Mouse (Mus musculus): ENCODE measurements at regions not wholly inside any gene's neighbourhood (a gene's known extent, or its start where the extent isn't known, plus 50 kb on each side); places are given as distances from the start of the nearest gene placed in this dataset.

DNA sequence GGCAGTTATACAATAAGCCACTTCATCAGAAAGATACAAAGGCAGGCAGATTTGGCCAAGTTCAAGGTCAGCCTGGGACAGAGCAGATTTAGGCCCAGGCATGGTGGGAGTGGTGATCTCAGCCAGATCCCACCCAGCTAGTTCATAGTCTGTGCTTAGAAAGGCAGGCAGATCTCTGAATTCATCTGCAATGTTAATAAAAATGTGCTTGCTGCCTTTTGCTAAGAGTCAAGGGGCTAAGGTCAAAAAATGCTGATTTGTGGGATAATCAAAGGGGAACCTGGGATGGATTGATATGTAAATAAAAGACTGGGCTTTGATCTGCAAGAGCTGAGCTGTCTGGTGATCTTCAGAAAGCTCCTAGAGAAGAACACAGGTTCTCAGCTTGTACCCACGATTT, 109.2 kb upstream of the Creb1 start:
- H3K36me3 ChIP-seq (ENCODE audit: control insufficient read depth, insufficient read depth, low read length) = no peaks in the 10 kb centered on the region
- H3K27ac ChIP-seq (ENCODE audit: low read depth, low read length) = no peak overlapping the region
- no peak for ATAC-seq (replicated peaks; ENCODE audit: insufficient number of reproducible peaks, low FRiP score, low TSS enrichment)
- H3K9me3 ChIP-seq (replicated peaks; ENCODE audit: control insufficient read depth, low read length) = no peaks in the 10 kb centered on the region
- H3K27me3 ChIP-seq (ENCODE audit: control insufficient read depth, insufficient read depth, low read length) = no peaks in the 10 kb centered on the region
- H3K9ac ChIP-seq (ENCODE audit: low read depth, low read length) = no peak overlapping the region
- H3K4me1 ChIP-seq (ENCODE audit: control insufficient read depth, insufficient read depth, low read length) = no peaks in the 10 kb centered on the region
- 54% methylated on average over 1 of the region's 1 CpGs for WGBS (ENCODE audit: insufficient replicate concordance)
- no peak overlapping the region for H3K4me3 ChIP-seq (ENCODE audit: low read depth, low read length)
- H3K4me2 ChIP-seq = no peak overlapping the region

DNA sequence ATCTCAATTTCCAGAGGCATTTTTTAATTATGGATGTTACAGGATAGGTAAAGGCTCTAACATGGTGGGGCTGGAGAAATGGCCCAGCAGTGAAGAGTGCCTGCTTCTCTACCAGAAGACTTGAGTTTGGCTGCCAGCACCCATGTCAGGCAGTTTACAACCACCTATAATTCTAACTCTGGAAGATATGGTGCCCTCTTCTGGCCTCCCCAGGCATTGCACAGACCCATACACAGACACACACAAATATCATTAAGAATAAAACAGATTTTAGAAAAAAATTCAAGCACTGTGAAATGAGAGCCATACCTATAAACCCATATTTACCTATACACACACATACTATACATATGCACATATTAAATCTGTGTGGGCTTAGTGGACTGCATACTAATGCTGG, 113.9 kb upstream of the Creb1 start:
- ATAC-seq (replicated peaks; ENCODE audit: insufficient number of reproducible peaks, low FRiP score, low TSS enrichment) = no peak
- no peaks in the 10 kb centered on the region for H3K36me3 ChIP-seq (ENCODE audit: control insufficient read depth, insufficient read depth, low read length)
- H3K4me3 ChIP-seq (ENCODE audit: low read depth, low read length) = no peak overlapping the region
- no peak overlapping the region for H3K9ac ChIP-seq (ENCODE audit: low read depth, low read length)
- no peaks in the 10 kb centered on the region for H3K4me1 ChIP-seq (ENCODE audit: control insufficient read depth, insufficient read depth, low read length)
- no peaks in the 10 kb centered on the region for H3K9me3 ChIP-seq (replicated peaks; ENCODE audit: control insufficient read depth, low read length)
- no peak overlapping the region for H3K4me2 ChIP-seq
- H3K27me3 ChIP-seq (ENCODE audit: control insufficient read depth, insufficient read depth, low read length) = no peaks in the 10 kb centered on the region
- H3K27ac ChIP-seq (ENCODE audit: low read depth, low read length) = no peak overlapping the region

DNA sequence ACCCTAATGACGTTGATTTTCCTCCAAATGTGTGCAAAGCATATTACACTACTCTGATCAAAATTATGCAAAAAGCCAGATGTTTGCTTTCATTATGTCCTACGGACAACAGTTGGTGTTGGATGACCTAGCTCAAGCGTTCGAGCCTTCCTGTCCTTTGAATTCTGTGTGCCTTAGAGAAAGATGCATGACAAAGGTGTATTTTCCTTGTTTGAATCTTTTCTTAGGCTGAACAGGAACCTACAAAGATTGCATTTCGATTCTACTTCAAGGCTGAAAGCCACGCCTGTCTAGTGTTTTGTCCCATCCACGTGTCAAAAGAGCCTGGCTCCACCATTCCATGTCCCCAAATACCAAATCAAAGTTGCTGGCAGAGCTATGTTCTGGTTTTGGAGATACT, 116.5 kb upstream of the Creb1 start:
- H3K9ac ChIP-seq (ENCODE audit: low read depth, low read length) = no peak overlapping the region
- H3K4me2 ChIP-seq = no peak overlapping the region
- 75% methylated on average over 7 of the region's 7 CpGs for WGBS (ENCODE audit: insufficient replicate concordance)
- no peaks in the 10 kb centered on the region for H3K4me1 ChIP-seq (ENCODE audit: control insufficient read depth, insufficient read depth, low read length)
- no peak overlapping the region for H3K4me3 ChIP-seq (ENCODE audit: low read depth, low read length)
- no peaks in the 10 kb centered on the region for H3K27me3 ChIP-seq (ENCODE audit: control insufficient read depth, insufficient read depth, low read length)
- no peak overlapping the region for H3K27ac ChIP-seq (ENCODE audit: low read depth, low read length)
- ATAC-seq (replicated peaks; ENCODE audit: insufficient number of reproducible peaks, low FRiP score, low TSS enrichment) = no peak
- no peaks in the 10 kb centered on the region for H3K9me3 ChIP-seq (replicated peaks; ENCODE audit: control insufficient read depth, low read length)
- no peaks in the 10 kb centered on the region for H3K36me3 ChIP-seq (ENCODE audit: control insufficient read depth, insufficient read depth, low read length)

GRCm38 (mm10) chr1:64413181-64413560, 119.3 kb upstream of the Creb1 start:
- H3K27me3 ChIP-seq (ENCODE audit: control insufficient read depth, insufficient read depth, low read length) = no peaks in the 10 kb centered on the region
- no peaks in the 10 kb centered on the region for H3K9me3 ChIP-seq (replicated peaks; ENCODE audit: control insufficient read depth, low read length)
- WGBS (ENCODE audit: insufficient replicate concordance) = 80% methylated on average over 4 of the region's 4 CpGs
- no peak overlapping the region for H3K27ac ChIP-seq (ENCODE audit: low read depth, low read length)
- H3K4me3 ChIP-seq (ENCODE audit: low read depth, low read length) = no peak overlapping the region
- H3K4me1 ChIP-seq (ENCODE audit: control insufficient read depth, insufficient read depth, low read length) = no peaks in the 10 kb centered on the region
- ATAC-seq (replicated peaks; ENCODE audit: insufficient number of reproducible peaks, low FRiP score, low TSS enrichment) = no peak
- no peaks in the 10 kb centered on the region for H3K36me3 ChIP-seq (ENCODE audit: control insufficient read depth, insufficient read depth, low read length)
- H3K4me2 ChIP-seq = no peak overlapping the region
- no peak overlapping the region for H3K9ac ChIP-seq (ENCODE audit: low read depth, low read length)

GRCm38 (mm10) chr1:64412481-64413180, 119.8 kb upstream of the Creb1 start:
- Histone ChIP-seq H3K36me3 (ENCODE audit: control insufficient read depth, insufficient read depth, low read length) (no peaks in the 10 kb centered on the region), H3K27ac (ENCODE audit: low read depth, low read length) (no peak overlapping the region), H3K9me3 (replicated peaks; ENCODE audit: control insufficient read depth, low read length) (no peaks in the 10 kb centered on the region), H3K4me2 (no peak overlapping the region), H3K4me1 (ENCODE audit: control insufficient read depth, insufficient read depth, low read length) (no peaks in the 10 kb centered on the region), H3K27me3 (ENCODE audit: control insufficient read depth, insufficient read depth, low read length) (no peaks in the 10 kb centered on the region), H3K4me3 (ENCODE audit: low read depth, low read length) (no peak overlapping the region), H3K9ac (ENCODE audit: low read depth, low read length) (no peak overlapping the region)
- 77% methylated on average over 10 of the region's 10 CpGs for WGBS (ENCODE audit: insufficient replicate concordance)
- ATAC-seq (replicated peaks; ENCODE audit: insufficient number of reproducible peaks, low FRiP score, low TSS enrichment) = no peak

DNA sequence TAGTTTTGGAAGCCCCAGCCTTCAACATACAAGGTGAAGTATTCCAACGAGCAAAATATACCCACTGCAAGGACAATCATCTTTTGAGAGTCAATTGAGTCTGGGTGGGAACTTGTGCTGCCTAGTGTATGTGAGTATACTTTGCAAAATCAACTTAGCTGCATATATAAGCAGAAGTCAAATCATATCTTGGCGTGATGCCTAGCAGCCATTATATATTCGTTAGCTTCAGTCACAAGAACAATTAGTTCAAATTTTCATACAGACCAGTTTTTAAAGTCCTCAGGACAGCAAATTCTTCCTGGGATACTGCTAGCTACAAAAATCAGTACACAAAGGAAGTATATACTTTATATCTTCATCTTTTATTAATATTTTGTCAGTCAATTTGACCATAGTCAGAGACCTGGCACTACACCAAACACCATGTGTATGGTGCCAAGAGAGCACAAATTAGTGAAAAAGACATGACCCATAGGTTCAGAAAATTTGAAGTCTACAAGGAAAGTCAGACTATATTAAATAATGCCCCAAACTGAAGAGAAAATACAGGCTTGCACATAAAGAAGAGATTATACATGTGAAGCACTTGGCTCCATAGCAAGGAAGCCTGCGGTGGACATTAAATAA, 120.5 kb upstream of the Creb1 start:
- Histone ChIP-seq H3K4me1 (ENCODE audit: control insufficient read depth, insufficient read depth, low read length) (no peaks in the 10 kb centered on the region), H3K4me2 (no peak overlapping the region), H3K36me3 (ENCODE audit: control insufficient read depth, insufficient read depth, low read length) (no peaks in the 10 kb centered on the region), H3K9me3 (replicated peaks; ENCODE audit: control insufficient read depth, low read length) (no peaks in the 10 kb centered on the region), H3K4me3 (ENCODE audit: low read depth, low read length) (no peak overlapping the region), H3K27me3 (ENCODE audit: control insufficient read depth, insufficient read depth, low read length) (no peaks in the 10 kb centered on the region), H3K27ac (ENCODE audit: low read depth, low read length) (no peak overlapping the region), H3K9ac (ENCODE audit: low read depth, low read length) (no peak overlapping the region)
- ATAC-seq (replicated peaks; ENCODE audit: insufficient number of reproducible peaks, low FRiP score, low TSS enrichment) = no peak
- 82% methylated on average over 4 of the region's 4 CpGs for WGBS (ENCODE audit: insufficient replicate concordance)

- Histone ChIP-seq H3K4me1 (ENCODE audit: control insufficient read depth, insufficient read depth, low read length) (no peaks in the 10 kb centered on the region), H3K36me3 (ENCODE audit: control insufficient read depth, insufficient read depth, low read length) (no peaks in the 10 kb centered on the region), H3K4me2 (no peak overlapping the region), H3K27ac (ENCODE audit: low read depth, low read length) (no peak overlapping the region), H3K9me3 (replicated peaks; ENCODE audit: control insufficient read depth, low read length) (no peaks in the 10 kb centered on the region), H3K4me3 (ENCODE audit: low read depth, low read length) (no peak overlapping the region), H3K27me3 (ENCODE audit: control insufficient read depth, insufficient read depth, low read length) (no peaks in the 10 kb centered on the region), H3K9ac (ENCODE audit: low read depth, low read length) (no peak overlapping the region)
- ATAC-seq (replicated peaks; ENCODE audit: insufficient number of reproducible peaks, low FRiP score, low TSS enrichment) = no peak
- WGBS (ENCODE audit: insufficient replicate concordance) = 73% methylated on average over 4 of the region's 4 CpGs
Observed at GRCm38 (mm10) chr1:64408807-64409582, 123.5 kb upstream of the Creb1 start.

- Histone ChIP-seq H3K4me3 (ENCODE audit: low read depth, low read length) (no peak overlapping the region), H3K36me3 (ENCODE audit: control insufficient read depth, insufficient read depth, low read length) (no peaks in the 10 kb centered on the region), H3K9ac (ENCODE audit: low read depth, low read length) (no peak overlapping the region), H3K4me1 (ENCODE audit: control insufficient read depth, insufficient read depth, low read length) (no peaks in the 10 kb centered on the region), H3K9me3 (replicated peaks; ENCODE audit: control insufficient read depth, low read length) (no peaks in the 10 kb centered on the region), H3K27me3 (ENCODE audit: control insufficient read depth, insufficient read depth, low read length) (no peaks in the 10 kb centered on the region), H3K4me2 (no peak overlapping the region), H3K27ac (ENCODE audit: low read depth, low read length) (no peak overlapping the region)
- ATAC-seq (replicated peaks; ENCODE audit: insufficient number of reproducible peaks, low FRiP score, low TSS enrichment) = no peak
- 81% methylated on average over 8 of the region's 8 CpGs for WGBS (ENCODE audit: insufficient replicate concordance)
Observed at GRCm38 (mm10) chr1:64391525-64391924, 140.9 kb upstream of the Creb1 start.

Data from heart, embryonic 11.5 days (tissue).